Mouse (Mus musculus) heart, postnatal 0 days (tissue): ENCODE data around the gene Kcne1l.

Source experiments
- CTCF ChIP-seq: IDR thresholded peaks from 2 replicates; pipeline ENCODE4 v1.5.1; 2016; ENCODE audit warnings: antibody characterized with exemption, control low read depth, low read depth
- EP300 ChIP-seq: IDR thresholded peaks from 2 replicates; pipeline ENCODE4 v1.6.1; 2016; ENCODE audit warnings: antibody characterized with exemption, low read depth

- TF ChIP-seq CTCF (no peak), EP300 (no peak)
These were observed 29.5 kb downstream of the Kcne1l start for GRCm38 (mm10) chrX:142276573-142276972.
